Mouse (Mus musculus): Measurements from ENCODE around the gene Nup214.

GRCm38 (mm10) chr2:32080681-32081080 is 106.4 kb downstream of the Nup214 start:
- TF ChIP-seq POLR2A (IDR thresholded peaks at IDR 0.05; ENCODE audit: low read depth, low read length) (no peak), CTCF (IDR thresholded peaks at IDR 0.05; ENCODE audit: extremely low read depth, insufficient read depth, insufficient read length, insufficient replicate concordance) (no peak)

Measured in spleen, adult 2 months (tissue).